Mouse (Mus musculus) hindbrain, embryonic 16.5 days (tissue): ENCODE results near the gene Sphkap. TPM values are rescaled to one million over a fixed set of nuclear protein-coding genes. Genes with fewer than 3 reads are reported as not detected.
A peak's percentile ranks its signal among the peaks of the same experiment; 100 is the strongest.

Experiments
- ATAC-seq: fragments of 200-750 bp; cut with Nextera tagmentation; 2 replicates; pipeline ENCODE4 v1.8.0; 2017; ENCODE audit warnings: moderate TSS enrichment, moderate library complexity
- H3K27ac ChIP-seq: fragments of 300-500 bp; sonication (generic); 2 replicates; pipeline ENCODE4 v1.5.1; 2014; ENCODE audit warnings: low read depth, mild to moderate bottlenecking, control low read depth, low read length, moderate library complexity
- H3K27me3 ChIP-seq: fragments of 300-500 bp; sonication (generic); replicated peaks from 2 replicates; pipeline ENCODE4 v1.6.1; 2014; ENCODE audit warnings: low read length; ENCODE audit not compliant: control insufficient read depth, insufficient read depth
- H3K36me3 ChIP-seq: fragments of 300-500 bp; sonication (generic); 2 replicates; pipeline ENCODE4 v1.6.1; 2014; ENCODE audit warnings: mild to moderate bottlenecking, low read length, moderate library complexity, mixed read lengths; ENCODE audit not compliant: control insufficient read depth, insufficient read depth
- H3K4me1 ChIP-seq: fragments of 300-500 bp; sonication (generic); 2 replicates; pipeline ENCODE4 v1.6.1; 2014; ENCODE audit warnings: low read depth, low read length; ENCODE audit not compliant: control insufficient read depth, insufficient read depth
- H3K4me2 ChIP-seq: fragments of 300-500 bp; sonication (generic); 2 replicates; pipeline ENCODE4 v1.6.1; 2014; ENCODE audit warnings: mild to moderate bottlenecking, low read length, control low read depth, moderate library complexity
- H3K4me3 ChIP-seq: fragments of 300-500 bp; sonication (generic); 2 replicates; pipeline ENCODE4 v1.5.1; 2014; ENCODE audit warnings: mild to moderate bottlenecking, low read length, control low read depth, moderate library complexity
- H3K9ac ChIP-seq: fragments of 300-500 bp; sonication (generic); 2 replicates; pipeline ENCODE4 v1.6.1; 2014; ENCODE audit warnings: low read depth, mild to moderate bottlenecking, control low read depth, low read length, moderate library complexity
- H3K9me3 ChIP-seq: fragments of 300-500 bp; sonication (generic); 2 replicates; pipeline ENCODE4 v1.6.1; 2014; ENCODE audit warnings: mild to moderate bottlenecking, low read length, moderate library complexity; ENCODE audit not compliant: control insufficient read depth
- WGBS: fragments of 180-500 bp; shearing (Covaris S2); extraction: QIAGEN DNeasy Blood & Tissue Kit; methylation state at CpG from one replicate; pipeline ENCODE4 v1.1.7; 2014; 5-methylcytosine and 5-hydroxymethylcytosine counted together
- polyA plus RNA-seq: library from polyadenylated mRNA; unstranded; fragments of >200 nt; fragmentation: Nextera tagmentation; extraction: Ambion mirVana; gene quantifications from 2 replicates; pipeline ENCODE4 v1.2.1, GENCODE M21; 2015

Sphkap gene
- polyA plus RNA-seq, 1 experiment from 2014 or later: 22.1 TPM

- ATAC-seq: peak; percentile 76
- WGBS: 21% methylated on average over 4 of the region's 4 CpGs
- Histone ChIP-seq H3K4me1 (no peaks in the 10 kb centered on the region), H3K27ac (no peak overlapping the region), H3K36me3 (no peaks in the 10 kb centered on the region), H3K9me3 (no peaks in the 10 kb centered on the region), H3K4me3 (no peak overlapping the region), H3K27me3 (no peaks in the 10 kb centered on the region), H3K4me2 (no peak overlapping the region), H3K9ac (no peak overlapping the region)
These were observed 91.1 kb downstream of the Sphkap start for GRCm38 (mm10) chr1:83316917-83317316.

GRCm38 (mm10) chr1:83315146-83315545 is 92.9 kb downstream of the Sphkap start:
- no peaks in the 10 kb centered on the region for H3K9me3 ChIP-seq
- no peak overlapping the region for H3K4me3 ChIP-seq
- H3K27me3 ChIP-seq: no peaks in the 10 kb centered on the region
- H3K9ac ChIP-seq: no peak overlapping the region
- H3K4me2 ChIP-seq: no peak overlapping the region
- no peak overlapping the region for H3K27ac ChIP-seq
- no peaks in the 10 kb centered on the region for H3K36me3 ChIP-seq
- no peak for ATAC-seq
- no peaks in the 10 kb centered on the region for H3K4me1 ChIP-seq
- WGBS: 65% methylated on average over 9 of the region's 9 CpGs

- Histone ChIP-seq H3K4me2 (no peak overlapping the region), H3K27ac (no peak overlapping the region), H3K27me3 (no peaks in the 10 kb centered on the region), H3K9ac (no peak overlapping the region), H3K4me3 (no peak overlapping the region), H3K4me1 (no peaks in the 10 kb centered on the region), H3K9me3 (no peaks in the 10 kb centered on the region), H3K36me3 (no peaks in the 10 kb centered on the region)
- 71% methylated on average over 6 of the region's 6 CpGs for WGBS
- peak; percentile 71; the same call in 1 of the 2 replicates for ATAC-seq
These were observed 96.2 kb downstream of the Sphkap start for GRCm38 (mm10) chr1:83311607-83312295.

- H3K4me2 ChIP-seq: no peak overlapping the region
- no peak for ATAC-seq
- 68% methylated on average over 6 of the region's 6 CpGs for WGBS
These were observed 110.6 kb downstream of the Sphkap start for GRCm38 (mm10) chr1:83297137-83298076.

GRCm38 (mm10) chr1:83285866-83286265 is 122.1 kb downstream of the Sphkap start:
- H3K4me3 ChIP-seq: no peak overlapping the region
- no peak for ATAC-seq

More at GRCm38 (mm10) chr1:83297137-83298076, 110.6 kb downstream of the Sphkap start:
- Histone ChIP-seq H3K27ac (no peak overlapping the region), H3K27me3 (no peaks in the 10 kb centered on the region), H3K4me1 (no peaks in the 10 kb centered on the region), H3K4me3 (no peak overlapping the region), H3K9me3 (no peaks in the 10 kb centered on the region), H3K9ac (no peak overlapping the region), H3K36me3 (no peaks in the 10 kb centered on the region)

GRCm38 (mm10) chr1:83277044-83277443 is 131.0 kb downstream of the Sphkap start:
- Histone ChIP-seq H3K4me1 (peaks cover 2% of the 10 kb centered on the region; the same call in 1 of the 2 replicates), H3K4me3 (no peak overlapping the region), H3K9ac (no peak overlapping the region), H3K4me2 (no peak overlapping the region), H3K27me3 (no peaks in the 10 kb centered on the region), H3K27ac (peak overlapping the region; percentile 58; the same call in 1 of the 2 replicates), H3K36me3 (no peaks in the 10 kb centered on the region), H3K9me3 (no peaks in the 10 kb centered on the region)
- 39% methylated on average over 11 of the region's 11 CpGs for WGBS
- peak; percentile 94 for ATAC-seq

More at GRCm38 (mm10) chr1:83285866-83286265, 122.1 kb downstream of the Sphkap start:
- 65% methylated on average over 7 of the region's 7 CpGs for WGBS
- Histone ChIP-seq H3K27me3 (no peaks in the 10 kb centered on the region), H3K27ac (no peak overlapping the region), H3K4me2 (no peak overlapping the region), H3K9ac (no peak overlapping the region), H3K36me3 (no peaks in the 10 kb centered on the region), H3K9me3 (no peaks in the 10 kb centered on the region), H3K4me1 (no peaks in the 10 kb centered on the region)

- ATAC-seq: peak; percentile 59
- H3K4me2 ChIP-seq: no peak overlapping the region
- no peaks in the 10 kb centered on the region for H3K36me3 ChIP-seq
- peaks cover 2% of the 10 kb centered on the region; the same call in 1 of the 2 replicates for H3K4me1 ChIP-seq
- 83% methylated on average over 9 of the region's 9 CpGs for WGBS
- no peaks in the 10 kb centered on the region for H3K9me3 ChIP-seq
- H3K27ac ChIP-seq: peak overlapping the region; percentile 58; the same call in 1 of the 2 replicates
- no peak overlapping the region for H3K4me3 ChIP-seq
- no peaks in the 10 kb centered on the region for H3K27me3 ChIP-seq
- H3K9ac ChIP-seq: no peak overlapping the region
These were observed 131.4 kb downstream of the Sphkap start for GRCm38 (mm10) chr1:83276637-83277036.

GRCm38 (mm10) chr1:83251746-83252145 is 156.3 kb downstream of the Sphkap start:
- Histone ChIP-seq H3K4me3 (no peak overlapping the region), H3K27me3 (no peaks in the 10 kb centered on the region), H3K27ac (no peak overlapping the region), H3K9me3 (no peaks in the 10 kb centered on the region), H3K36me3 (peaks cover 4% of the 10 kb centered on the region; the same call in 1 of the 2 replicates), H3K9ac (no peak overlapping the region), H3K4me2 (no peak overlapping the region), H3K4me1 (no peaks in the 10 kb centered on the region)
- no peak for ATAC-seq
- WGBS: 90% methylated on average over 1 of the region's 1 CpGs

GRCm38 (mm10) chr1:83248235-83248746 is 159.7 kb downstream of the Sphkap start:
- 83% methylated on average over 1 of the region's 1 CpGs for WGBS
- H3K4me3 ChIP-seq: no peak overlapping the region
- no peak overlapping the region for H3K27ac ChIP-seq
- H3K9ac ChIP-seq: no peak overlapping the region
- no peaks in the 10 kb centered on the region for H3K36me3 ChIP-seq
- no peaks in the 10 kb centered on the region for H3K9me3 ChIP-seq
- H3K4me1 ChIP-seq: no peaks in the 10 kb centered on the region
- ATAC-seq: no peak
- no peaks in the 10 kb centered on the region for H3K27me3 ChIP-seq
- H3K4me2 ChIP-seq: no peak overlapping the region
